Mouse (Mus musculus) cerebellum, adult 9-10 months (tissue): ENCODE data around the gene Syngr4.
"Not testable (repeated sequence)": the region's sequence is repeated elsewhere in the genome, so short reads cannot be mapped to it uniquely, and the experiment has no call there.

Experiments
- DNase-seq: peaks from one replicate; pipeline ENCODE4 v3.0.0; 2022

Gene Syngr4

DNA sequence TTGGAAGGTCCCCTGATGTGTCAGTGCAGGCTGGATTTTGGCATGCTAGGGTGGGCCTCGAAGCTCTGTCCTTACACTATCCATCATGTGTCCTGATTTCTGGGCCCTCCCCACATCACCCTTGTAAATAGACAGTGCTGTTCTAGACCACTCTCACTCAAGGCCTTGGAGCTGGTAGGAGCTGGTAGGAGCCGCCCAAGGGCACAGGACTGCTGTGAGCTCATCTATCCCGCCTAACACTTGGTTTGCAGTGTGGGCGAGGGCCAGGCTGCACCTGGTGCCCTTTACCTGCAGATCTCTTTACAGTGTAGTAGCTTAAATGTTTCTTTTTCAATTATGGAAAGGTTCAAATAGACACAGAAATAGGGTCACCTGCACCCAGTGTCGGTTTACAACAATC is 18.5 kb upstream of the Syngr4 start:
- DNase-seq, result no peak

DNA sequence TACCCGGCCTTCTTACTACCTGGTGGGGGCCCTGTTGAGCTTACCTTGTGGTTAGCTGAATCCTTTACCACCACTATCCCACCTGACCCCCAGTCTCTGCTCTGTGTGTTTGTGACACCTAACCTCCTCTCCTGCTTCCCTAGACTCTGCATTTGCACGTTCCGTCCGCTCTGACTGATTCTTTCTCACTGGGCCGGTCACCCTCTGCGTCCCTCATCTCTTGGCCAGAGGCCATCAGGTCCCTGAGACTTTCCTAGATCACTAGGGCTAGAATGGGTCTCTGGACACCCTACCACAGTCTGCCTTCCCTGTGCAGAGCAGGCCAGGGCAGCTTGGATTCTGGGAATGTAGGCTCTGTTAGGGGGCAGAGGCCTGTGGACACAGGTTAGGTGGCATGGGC is 17.6 kb upstream of the Syngr4 start:
- no peak for DNase-seq

DNA sequence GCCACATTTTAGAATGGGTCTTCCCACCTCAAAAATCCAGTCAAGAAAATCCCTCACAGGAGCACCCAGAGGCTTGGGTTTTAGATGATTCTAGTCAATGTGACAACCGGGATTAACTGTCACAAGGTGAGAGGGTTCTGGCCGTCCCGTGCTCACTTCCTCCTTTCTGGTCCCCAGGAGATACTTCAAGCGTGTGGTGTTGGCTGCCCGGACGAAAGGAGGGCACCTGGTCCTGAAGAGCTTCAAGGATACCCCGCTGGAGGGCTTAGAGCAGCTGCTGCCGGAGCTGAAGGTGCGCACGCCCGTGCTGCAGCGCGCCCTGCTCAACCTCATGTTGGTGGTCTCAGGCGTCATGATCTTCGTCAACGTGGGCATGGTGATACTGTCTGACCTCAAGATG is 12.6 kb upstream of the Syngr4 start:
- DNase-seq, result no peak

DNA sequence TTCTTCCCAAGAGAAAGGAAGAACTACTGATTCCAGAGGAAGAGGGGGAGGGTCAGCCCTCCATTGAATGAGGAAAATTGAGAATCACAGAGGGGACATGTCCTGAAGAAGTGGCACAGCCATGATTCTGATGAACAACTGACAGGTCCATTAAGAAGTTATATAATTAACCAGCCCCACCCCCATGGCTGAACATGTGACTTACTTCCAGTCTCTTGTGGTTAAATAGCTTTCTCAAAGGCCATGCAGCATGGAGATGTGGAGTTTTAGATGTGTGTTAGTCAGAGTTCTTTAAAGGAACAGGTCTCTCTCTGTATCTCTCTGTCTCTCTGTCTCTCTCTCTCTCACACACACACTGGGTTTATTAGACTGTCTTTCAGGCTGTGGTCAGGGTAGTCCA is 11.9 kb upstream of the Syngr4 start:
- no peak for DNase-seq

DNA sequence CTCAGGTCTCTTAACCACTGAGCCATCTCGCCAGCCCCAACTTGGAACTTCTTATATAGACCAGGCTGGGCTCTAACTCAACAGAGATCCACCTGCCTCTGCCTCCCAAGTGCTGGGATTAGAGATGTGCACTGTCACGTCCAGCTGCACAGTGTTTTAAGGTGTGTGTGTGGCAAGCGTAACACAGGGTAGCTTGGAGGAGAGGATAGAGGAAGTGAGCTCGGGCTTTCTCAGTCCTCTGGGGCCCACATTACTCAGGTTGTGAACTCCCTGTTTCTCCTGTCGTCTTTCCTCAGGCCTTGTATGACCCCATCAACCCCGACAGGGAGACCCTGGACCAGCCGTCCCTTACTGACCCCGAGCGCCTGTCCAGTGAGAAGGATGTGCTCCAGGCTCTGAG is 10.1 kb upstream of the Syngr4 start:
- no peak for DNase-seq

DNA sequence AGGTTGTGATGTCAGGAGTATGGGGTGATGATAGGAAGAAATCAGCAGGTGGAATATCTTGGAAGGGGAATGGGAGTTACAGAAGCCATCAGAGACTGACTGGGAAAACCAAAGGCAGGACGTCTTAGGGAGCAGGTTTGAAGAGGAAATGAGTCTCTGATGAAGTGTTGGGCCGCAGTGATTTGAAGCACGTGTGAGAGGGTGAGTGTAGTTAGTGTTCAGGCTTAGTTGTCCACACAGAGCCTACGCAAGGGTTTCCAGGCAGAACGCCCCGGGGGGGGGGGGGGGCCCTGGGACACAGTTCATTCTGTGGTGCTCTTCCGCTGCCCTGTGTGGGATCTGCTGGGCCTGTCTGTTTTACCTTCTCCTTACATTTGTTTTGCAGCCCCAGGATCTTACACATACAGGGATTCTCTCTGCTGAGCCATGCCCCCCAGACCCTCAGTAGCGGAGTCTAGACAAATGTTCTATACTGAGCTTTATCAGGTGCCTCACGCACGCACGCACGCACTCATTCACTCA is 6.0 kb upstream of the Syngr4 start:
- DNase-seq, result no peak

DNA sequence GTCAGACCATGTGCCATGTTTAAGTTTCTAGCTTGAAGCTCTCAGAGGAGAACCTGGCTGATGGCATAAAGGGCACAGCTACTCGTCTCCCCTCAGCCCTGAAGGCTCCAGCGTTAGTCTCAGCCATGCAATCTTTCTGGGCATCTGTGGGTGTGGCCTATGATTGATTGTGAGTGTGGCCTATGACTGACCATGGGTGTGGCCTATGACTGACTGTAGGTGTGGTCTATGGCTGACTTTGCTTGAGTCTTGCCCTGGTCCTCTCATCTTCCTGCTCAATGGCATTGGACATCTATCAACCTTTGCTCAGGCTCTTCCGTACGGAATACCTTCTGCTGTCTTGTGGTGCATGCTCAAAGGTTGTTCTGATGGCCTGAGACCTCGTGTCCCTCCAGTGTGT is 5.0 kb upstream of the Syngr4 start:
- DNase-seq, result no peak

DNA sequence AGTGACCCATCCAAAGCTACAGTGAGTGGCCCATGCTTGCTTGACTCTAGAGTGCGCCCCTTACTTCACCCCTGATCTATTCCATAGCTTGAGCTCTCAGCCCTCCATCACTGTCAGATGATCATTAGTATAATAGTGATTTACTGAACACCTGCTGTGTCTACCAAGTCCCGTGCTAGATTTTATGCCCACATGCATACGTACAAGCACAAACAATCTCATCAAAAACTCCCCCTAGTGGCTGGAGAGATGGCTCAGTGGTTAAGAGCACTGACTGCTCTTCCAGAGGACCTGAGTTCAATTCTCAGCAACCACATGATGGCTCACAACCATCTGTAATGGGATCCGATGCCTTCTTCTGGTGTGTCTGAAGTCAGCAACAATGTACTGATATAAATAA is 1.6 kb upstream of the Syngr4 start:
- peak; percentile 70 for DNase-seq

DNA sequence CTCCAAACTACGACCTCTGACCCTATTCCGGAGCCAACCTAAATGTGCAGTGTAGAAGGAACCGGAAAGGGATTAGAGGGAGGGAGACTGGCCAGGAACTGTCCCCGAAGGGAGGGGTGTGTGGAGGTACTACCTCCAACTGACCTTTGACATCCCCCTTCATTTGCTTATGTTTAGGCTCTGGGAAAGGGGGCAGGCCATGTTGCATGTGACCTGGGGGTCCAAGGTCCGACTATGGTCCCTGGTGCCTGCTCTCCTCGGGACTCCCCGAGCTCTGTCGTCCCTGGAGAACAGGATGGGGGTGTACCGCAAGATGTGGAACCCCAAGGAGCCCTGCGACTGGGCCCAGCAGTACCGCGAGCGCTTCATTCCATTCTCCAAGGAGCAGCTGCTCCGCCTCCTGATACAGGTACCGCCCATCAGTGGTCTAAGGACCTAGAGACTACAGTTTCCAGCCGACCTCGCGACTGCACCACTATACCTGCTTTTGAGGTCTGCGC is 794 bp upstream of the Syngr4 start:
- no peak for DNase-seq

DNA sequence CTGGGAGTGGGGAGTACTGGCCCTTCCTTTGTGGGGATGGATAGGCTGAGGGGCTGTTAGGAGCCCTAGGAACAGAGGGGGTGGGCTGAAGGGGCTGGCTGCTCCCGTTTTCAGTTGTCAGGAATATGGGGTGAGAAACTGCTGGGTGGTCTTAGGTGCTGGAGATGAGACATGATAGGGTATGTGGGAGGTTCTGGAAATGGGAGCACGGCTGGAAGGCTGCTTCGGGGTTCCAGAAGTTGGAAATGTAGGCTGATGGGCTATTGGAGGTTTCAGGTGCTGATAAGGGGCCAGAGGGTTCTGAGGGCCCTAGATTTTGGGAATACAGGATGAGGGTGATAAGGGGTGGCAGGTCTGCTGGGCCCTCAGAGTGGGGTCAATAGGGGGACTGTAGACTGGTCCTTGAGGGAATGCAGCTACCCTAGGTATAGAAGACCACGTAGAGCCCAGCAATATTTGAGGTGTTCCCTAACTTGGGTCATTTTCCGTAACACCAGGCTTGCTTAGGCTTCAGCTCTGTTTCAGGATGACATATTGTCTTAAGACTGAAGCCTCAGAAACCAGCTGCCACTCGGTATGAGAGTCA is 490 bp downstream of the Syngr4 start:
- no peak for DNase-seq

DNA sequence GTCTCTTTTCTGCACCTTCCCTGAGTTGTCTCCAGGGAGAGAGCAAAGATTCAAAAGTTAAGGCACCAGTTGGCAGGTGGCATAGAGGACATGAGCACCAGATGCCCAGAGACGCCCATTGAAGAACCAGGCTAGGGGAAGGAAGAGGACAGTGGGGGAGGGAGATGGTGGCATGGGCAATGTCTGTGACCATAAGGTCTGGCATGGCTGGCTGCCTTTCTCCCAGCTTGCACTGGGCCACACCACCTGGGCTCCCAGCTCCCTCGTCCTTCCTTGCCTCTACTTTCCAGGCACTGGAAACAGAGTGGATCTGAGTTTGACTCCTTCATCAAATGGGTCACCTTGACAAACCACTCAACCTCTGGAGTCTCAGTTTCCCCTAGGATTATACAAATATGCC is 3.9 kb downstream of the Syngr4 start:
- no peak for DNase-seq

DNA sequence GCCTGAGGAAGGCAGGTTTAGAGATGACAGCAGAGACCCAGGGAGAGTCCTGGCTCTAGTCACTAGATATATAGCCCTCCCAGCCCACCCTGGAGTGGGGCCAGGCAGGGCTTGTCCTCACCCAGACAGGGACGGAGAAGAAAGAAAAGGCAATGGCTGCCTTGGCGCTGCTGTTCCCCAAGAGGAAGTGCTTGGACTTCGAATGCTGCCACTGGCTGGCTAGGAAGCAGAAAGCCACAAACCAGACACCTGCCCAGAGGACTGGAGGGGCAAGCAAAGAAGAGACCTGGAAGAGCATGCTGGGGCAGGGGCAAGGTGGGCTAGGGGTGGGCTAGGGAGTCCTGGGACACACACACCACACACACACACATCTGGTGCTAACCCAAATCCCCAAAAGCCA is 9.3 kb downstream of the Syngr4 start:
- no peak for DNase-seq

DNA sequence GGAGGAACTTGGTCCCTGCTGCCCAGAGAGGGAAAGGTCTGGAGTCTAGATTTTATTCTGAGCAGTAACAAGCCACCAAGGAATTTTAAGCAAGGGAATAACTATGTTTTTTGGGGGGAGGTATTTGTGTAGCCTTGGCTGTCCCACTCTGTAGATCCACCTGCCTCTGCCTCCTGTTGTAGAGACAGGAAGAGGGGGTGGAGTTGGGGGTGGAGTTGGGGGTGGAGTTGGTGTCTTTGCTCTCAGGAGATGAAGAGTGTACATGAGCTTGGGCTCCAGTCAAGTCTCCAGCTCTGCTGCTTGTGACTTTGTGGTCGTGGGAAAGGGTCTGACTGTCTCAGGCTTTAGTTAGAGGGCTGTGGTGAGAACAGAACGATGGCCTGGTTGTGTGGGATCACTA is 15.5 kb downstream of the Syngr4 start:
- no peak for DNase-seq

DNA sequence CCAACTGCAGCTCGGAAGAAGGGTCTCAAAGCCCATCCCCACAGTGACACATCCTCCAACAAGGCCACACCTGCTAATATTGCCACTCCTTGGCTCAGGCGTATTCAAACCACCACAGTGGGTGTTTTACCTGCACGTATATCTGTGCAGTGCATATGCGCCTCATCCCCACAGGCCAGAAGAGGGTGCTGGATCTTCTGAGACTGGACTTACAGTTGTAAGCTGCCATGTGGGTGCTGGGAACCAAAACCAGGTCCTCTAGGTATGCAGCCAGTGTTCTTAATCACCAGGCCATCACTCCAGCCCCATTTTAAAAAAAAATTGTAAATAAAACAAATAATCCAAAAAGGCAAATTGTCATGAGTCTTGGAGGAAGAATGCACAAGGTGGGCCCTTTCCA is 16.0 kb downstream of the Syngr4 start:
- no peak for DNase-seq

DNA sequence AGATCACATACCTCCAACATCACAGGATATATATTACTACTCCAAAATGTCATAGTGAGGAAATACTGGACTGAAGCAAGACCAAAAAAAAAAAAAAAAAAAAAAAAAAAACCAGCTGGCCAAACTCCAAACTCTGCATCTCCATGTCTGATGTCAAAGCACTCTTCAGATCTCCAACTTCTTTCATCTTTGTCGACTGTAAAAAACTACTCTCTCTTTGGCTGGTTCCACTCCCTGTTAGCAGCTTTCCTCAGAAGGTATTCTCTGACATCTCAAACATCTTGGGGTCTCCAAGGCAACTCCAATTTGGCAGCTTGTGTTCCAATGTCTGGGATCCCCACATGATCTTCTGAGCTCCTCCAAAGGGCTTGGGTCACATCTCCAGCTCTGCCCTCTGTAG is 18.2 kb downstream of the Syngr4 start, which contains the start of gene Grin2d:
Gene Grin2d, minus strand, starts transcription at position 101 of the 400 bp plus-strand sequence.
- not testable (repeated sequence) for DNase-seq

DNA sequence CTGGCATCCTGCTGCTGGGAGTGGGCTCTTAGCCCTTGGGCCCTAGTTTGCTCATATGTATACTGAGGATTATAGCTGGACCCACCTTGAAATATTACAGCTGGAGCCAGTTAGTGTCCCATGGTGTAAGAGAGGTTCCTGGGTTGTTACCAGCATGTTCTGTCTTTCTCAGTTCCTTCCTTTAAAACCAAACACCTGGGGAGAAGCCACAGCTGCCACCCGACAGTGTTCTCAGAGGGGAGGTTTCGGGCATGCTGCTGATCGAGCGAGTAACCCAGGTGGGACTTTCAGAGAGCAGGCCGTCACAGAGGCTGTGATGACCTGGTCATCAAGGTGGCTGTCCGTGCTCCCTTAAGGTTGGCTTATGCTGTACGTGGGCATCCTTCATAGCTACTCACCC is 19.6 kb downstream of the Syngr4 start:
- no peak for DNase-seq

DNA sequence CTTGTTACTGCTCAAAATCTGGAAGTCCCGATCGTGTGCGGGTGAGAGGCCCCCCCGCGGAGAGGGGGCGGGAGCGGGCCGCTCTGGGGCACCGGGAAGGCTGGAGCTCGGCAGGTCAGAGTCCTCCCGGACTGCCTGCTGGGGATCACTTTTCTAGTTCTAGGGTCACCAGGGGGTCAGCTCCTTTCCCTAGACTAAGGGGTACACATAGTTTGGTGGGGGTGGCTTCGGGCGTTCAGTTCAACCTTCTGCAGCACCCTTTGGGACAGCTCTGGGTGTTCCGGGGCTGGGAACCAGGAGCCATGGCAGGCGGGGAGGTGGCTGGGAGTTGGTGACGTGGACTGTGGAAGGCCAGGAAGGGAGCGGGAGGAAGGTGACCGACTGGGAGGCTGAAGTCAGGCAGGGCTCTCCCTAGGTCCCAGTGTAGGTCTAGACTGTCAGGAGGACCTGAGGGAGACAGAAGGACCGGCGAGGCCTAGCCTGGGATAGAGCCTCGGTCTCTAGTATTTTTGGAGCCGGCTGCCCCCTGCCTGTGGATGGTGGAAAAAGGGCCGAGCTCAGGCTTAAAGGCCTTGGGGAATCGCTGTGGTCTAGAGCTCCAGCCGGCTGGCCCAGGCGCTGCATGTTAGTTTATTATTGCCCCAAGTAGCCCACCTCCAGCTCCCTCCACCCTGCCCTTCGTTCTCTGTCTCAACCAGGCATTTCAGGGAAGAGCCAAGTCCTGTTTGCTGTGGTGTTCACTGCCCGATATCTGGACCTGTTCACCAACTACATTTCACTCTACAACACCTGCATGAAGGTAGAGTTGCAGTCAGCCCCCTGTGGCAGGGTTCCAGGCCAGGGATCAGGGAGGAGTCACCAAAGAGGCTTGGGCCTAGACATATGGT is 23.2 kb downstream of the Syngr4 start:
- DNase-seq, result peak; percentile 65

DNA sequence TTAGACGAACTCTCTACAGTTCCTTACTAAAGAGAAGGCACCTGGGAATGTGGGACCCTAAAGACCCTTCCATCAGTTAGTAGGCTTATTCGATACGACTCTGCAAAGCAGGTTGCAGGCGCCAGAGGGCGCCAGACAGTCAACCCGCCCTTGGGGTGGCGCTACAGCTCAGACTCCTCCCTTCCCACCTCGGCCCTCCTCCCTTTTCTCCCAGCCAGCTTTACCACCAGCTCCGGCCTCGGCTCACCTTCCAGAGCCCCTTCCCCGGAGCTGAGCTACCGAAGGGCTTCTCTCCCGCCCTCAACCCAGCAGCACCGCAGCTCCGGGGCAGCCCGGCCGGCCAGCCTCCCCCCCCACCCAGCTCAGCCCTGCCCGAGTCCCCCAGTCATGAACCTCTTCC is 23.9 kb downstream of the Syngr4 start, which contains the start of gene Kdelr1:
Gene Kdelr1, plus strand, starts transcription at position 149 of the 400 bp plus-strand sequence.
- DNase-seq, result peak; percentile 89

DNA sequence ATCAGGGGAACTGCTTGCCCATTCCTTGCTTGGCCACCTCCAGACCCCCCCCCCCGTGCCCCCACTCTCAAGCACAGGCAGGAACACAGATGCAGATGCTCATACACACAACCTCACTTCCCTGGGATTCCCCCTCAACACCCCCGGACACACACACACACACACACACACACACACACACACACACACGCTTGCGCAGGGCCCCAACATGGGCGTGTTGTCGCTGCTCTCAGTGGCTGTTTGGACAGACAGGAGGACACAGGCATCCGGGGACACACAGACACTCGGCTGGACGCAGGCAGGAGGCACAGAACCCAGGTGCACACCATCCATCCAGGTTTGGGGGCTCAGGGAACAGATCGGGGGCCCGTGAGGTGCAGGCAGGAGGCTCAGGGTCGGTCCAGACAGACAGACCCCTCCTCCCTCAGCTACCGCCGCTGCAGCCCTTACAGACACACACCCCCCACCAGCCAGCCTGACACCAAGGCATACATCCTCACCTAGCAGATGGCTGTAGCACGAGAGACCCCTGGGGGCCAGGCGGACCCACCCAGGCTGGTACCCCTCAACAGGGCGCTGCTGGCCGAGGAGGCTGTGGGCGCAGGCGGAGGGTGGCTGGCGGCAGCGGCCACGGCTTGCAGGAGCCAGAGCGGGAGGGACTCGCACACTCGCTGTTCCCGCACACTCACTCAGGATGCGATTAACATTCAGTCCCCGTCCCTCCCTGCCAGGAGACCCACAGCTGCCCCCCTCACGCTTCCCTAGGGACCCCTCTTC is 26.0 kb downstream of the Syngr4 start:
- no peak for DNase-seq

DNA sequence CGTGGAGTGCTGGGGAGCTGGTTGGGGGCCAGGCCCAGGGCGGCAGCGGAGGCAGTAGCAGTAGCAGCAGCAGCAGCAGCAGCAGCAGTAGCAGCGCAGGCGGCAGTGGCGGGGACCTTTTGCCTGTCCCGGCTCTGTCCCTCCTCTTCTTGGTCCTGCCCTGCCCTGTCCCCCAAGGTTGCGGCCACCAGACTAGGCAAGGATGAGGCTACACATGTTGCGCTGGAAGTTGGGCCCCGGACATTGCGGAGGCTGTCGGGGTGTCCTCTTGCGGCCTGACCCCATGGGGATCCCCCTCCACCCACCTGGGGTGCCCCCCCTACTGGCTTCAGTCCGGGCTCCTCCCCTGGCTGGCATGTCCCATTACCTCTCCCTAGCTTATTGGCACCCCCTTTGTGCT is 26.7 kb downstream of the Syngr4 start:
- no peak for DNase-seq

DNA sequence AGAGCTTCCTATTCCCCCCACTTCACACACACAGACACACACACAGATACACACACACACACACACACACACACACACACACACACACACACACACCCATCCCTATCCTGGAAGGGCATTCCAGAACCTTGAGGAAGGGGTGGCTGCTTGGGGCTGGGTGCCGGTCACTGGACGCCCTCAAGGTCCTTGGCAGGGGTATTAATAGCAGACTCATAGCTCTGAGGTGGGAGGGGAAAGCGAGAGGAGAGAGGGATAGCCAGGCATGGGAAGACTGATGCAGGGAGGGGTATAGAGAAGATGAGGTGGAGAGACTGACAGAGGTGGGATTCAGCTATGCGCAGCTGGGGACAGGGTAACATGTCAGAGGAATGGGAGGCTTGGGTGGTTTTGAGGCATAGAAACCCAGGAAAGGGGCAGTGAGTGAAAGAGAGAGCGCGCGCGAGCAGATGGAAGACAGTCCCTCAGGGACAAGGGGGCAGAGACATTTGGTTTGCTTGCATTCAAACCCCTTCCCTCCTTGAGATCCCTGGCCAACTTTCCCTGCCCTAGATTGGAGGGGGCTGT is 27.3 kb downstream of the Syngr4 start:
- no peak for DNase-seq

DNA sequence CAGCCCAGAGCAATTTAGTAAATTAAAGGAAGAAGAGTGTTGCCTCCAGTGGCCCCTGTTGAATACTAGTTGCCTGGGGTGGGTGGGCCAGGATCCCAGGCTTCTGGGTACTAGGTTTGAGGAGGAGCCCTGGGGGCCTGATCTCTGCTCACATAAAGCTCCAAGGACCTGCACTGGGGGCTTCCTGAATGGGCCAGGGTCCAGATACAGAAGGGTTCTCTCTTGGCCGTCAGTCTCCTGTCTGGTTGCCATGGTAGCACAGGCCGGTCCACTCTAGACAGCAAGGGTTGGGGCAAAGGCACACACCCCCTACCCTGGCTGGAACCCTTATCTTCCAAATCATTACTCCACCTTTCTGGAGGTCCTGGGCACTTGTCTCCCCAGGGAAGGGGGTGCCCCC is 28.6 kb downstream of the Syngr4 start:
- no peak for DNase-seq
